Mouse (Mus musculus): ENCODE data around the gene Nkx1-2. TPM values are rescaled to one million over a fixed set of nuclear protein-coding genes. Genes with fewer than 3 reads are reported as not detected.
A peak's percentile ranks its signal among the peaks of the same experiment; 100 is the strongest.

Nkx1-2 gene
- total RNA-seq, 1 experiment, result 0.80 TPM

- no peaks in the 10 kb centered on the region for H3K4me1 ChIP-seq (ENCODE audit: control insufficient read depth in 2 of 2, insufficient read depth in 2 of 2, low read length in 2 of 2, poor library complexity in 1 of 2)
- no peak overlapping the region for H3K9ac ChIP-seq (ENCODE audit: insufficient read depth, low read depth, low read length, poor library complexity, severe bottlenecking)
- H3K36me3 ChIP-seq (ENCODE audit: control insufficient read depth, insufficient read depth, low read length, poor library complexity, severe bottlenecking), result no peaks in the 10 kb centered on the region
- no peak overlapping the region for H3K27ac ChIP-seq (ENCODE audit: insufficient read depth, low read depth, low read length, poor library complexity, severe bottlenecking)
- H3K4me3 ChIP-seq (ENCODE audit: insufficient read depth in 1 of 2, low read depth in 1 of 2, low read length in 2 of 2, poor library complexity in 1 of 2, severe bottlenecking in 1 of 2), result no peak overlapping the region
- TF ChIP-seq ZC3H11A (IDR thresholded peaks at IDR 0.05; ENCODE audit: borderline replicate concordance, low read depth, low read length) (no peak), ZNF384 (IDR thresholded peaks at IDR 0.05; ENCODE audit: low read depth, low read length) (no peak), MAFK (IDR thresholded peaks at IDR 0.05; ENCODE audit: insufficient read depth, low read depth, low read length) (no peak), CHD2 (IDR thresholded peaks at IDR 0.05; ENCODE audit: low read depth, low read length) (no peak), HCFC1 (IDR thresholded peaks at IDR 0.05; ENCODE audit: borderline replicate concordance, insufficient read depth, low read length) (no peak)
- no peak for DNase-seq (ENCODE audit: low read depth, low spot score)
- H3K9me3 ChIP-seq (ENCODE audit: control insufficient read depth, insufficient read depth, low read depth, low read length), result no peaks in the 10 kb centered on the region
- in situ Hi-C loops (cut with MboI; ENCODE audit: low sequenced_read_pairs in 2 of 2, unreplicated experiment in 2 of 2), result no loop called here
These were observed 41.5 kb upstream of the Nkx1-2 start for GRCm38 (mm10) chr7:132640946-132641345.

DNA sequence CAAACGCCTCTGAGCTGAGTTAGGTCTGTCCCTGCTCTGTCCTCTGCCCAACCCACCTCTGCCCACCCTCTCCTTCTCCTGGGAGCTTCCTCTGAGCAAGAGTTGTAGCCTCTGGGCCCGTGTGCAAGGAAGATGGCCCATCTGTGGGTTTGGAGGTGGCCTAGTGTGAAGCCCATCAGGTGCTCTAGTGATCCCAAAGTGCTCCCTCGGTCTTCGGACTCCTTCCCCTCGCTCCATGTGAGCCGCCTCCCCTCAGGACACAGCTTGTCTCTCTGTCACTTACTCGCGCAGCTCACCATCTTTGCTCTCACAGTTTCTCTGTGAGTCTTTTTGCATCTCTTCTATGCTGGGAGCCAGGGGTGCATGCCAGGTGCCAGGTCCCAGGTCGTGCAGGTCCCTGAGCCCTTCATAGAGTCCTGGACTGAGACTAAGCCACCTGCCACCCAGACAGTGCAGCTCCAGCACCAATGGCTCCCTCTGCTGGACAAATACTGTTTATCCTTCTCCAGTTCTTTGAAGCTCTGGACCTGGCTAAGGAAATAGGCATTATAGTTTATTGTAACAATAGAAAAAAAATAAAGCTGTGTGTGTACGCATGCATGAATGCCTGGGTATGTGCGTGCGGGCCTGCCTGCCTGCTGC, 39.1 kb upstream of the Nkx1-2 start:
- Histone ChIP-seq H3K27ac (ENCODE audit: insufficient read depth, low read depth, low read length, poor library complexity, severe bottlenecking) (no peak overlapping the region), H3K9ac (ENCODE audit: insufficient read depth, low read depth, low read length, poor library complexity, severe bottlenecking) (no peak overlapping the region), H3K4me3 (ENCODE audit: insufficient read depth in 1 of 2, low read depth in 1 of 2, low read length in 2 of 2, poor library complexity in 1 of 2, severe bottlenecking in 1 of 2) (no peak overlapping the region), H3K9me3 (ENCODE audit: control insufficient read depth, insufficient read depth, low read depth, low read length) (no peaks in the 10 kb centered on the region), H3K4me1 (ENCODE audit: control insufficient read depth in 2 of 2, insufficient read depth in 2 of 2, low read length in 2 of 2, poor library complexity in 1 of 2) (no peaks in the 10 kb centered on the region), H3K36me3 (ENCODE audit: control insufficient read depth, insufficient read depth, low read length, poor library complexity, severe bottlenecking) (no peaks in the 10 kb centered on the region)
- peak; percentile 16; the same call in 1 of the 2 replicates for TF ChIP-seq ZC3H11A (IDR thresholded peaks at IDR 0.05; ENCODE audit: borderline replicate concordance, low read depth, low read length)
- TF ChIP-seq MAFK (IDR thresholded peaks at IDR 0.05; ENCODE audit: insufficient read depth, low read depth, low read length), result no peak
- in situ Hi-C loops (cut with MboI; ENCODE audit: low sequenced_read_pairs in 2 of 2, unreplicated experiment in 2 of 2), result no loop called here
- DNase-seq (ENCODE audit: low read depth, low spot score), result peak; percentile 53

DNA sequence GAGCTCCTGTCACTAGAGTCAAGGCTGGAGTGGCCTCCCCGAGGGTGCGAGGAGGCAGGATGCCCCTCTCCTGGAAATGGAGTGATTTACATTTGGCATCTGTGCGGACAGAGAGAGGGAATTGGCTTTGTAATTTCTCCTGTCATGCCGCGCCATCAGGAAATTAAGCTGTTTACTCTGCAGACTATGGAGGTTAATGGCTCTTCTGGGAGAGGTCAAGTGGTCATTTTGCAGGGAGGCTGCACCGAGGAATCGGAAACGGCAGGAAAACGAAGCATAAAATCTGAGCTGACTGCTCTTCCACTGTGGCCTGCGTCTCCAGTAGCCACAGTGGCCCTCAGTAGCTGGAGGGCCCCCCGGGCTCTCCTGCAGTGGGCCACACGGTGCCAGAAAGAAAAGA, 37.9 kb upstream of the Nkx1-2 start:
- Histone ChIP-seq H3K9ac (ENCODE audit: insufficient read depth, low read depth, low read length, poor library complexity, severe bottlenecking) (no peak overlapping the region), H3K4me1 (ENCODE audit: control insufficient read depth in 2 of 2, insufficient read depth in 2 of 2, low read length in 2 of 2, poor library complexity in 1 of 2) (no peaks in the 10 kb centered on the region), H3K27ac (ENCODE audit: insufficient read depth, low read depth, low read length, poor library complexity, severe bottlenecking) (no peak overlapping the region), H3K9me3 (ENCODE audit: control insufficient read depth, insufficient read depth, low read depth, low read length) (no peaks in the 10 kb centered on the region), H3K36me3 (ENCODE audit: control insufficient read depth, insufficient read depth, low read length, poor library complexity, severe bottlenecking) (no peaks in the 10 kb centered on the region), H3K4me3 (ENCODE audit: insufficient read depth in 1 of 2, low read depth in 1 of 2, low read length in 2 of 2, poor library complexity in 1 of 2, severe bottlenecking in 1 of 2) (no peak overlapping the region)
- no peak for TF ChIP-seq ZNF384 (IDR thresholded peaks at IDR 0.05; ENCODE audit: low read depth, low read length)
- TF ChIP-seq MAFK (IDR thresholded peaks at IDR 0.05; ENCODE audit: insufficient read depth, low read depth, low read length), result no peak
- TF ChIP-seq ZC3H11A (IDR thresholded peaks at IDR 0.05; ENCODE audit: borderline replicate concordance, low read depth, low read length), result no peak
- TF ChIP-seq HCFC1 (IDR thresholded peaks at IDR 0.05; ENCODE audit: borderline replicate concordance, insufficient read depth, low read length), result no peak
- no peak for TF ChIP-seq CHD2 (IDR thresholded peaks at IDR 0.05; ENCODE audit: low read depth, low read length)
- no peak for DNase-seq (ENCODE audit: low read depth, low spot score)
- in situ Hi-C loops (cut with MboI; ENCODE audit: low sequenced_read_pairs in 2 of 2, unreplicated experiment in 2 of 2), result no loop called here

DNA sequence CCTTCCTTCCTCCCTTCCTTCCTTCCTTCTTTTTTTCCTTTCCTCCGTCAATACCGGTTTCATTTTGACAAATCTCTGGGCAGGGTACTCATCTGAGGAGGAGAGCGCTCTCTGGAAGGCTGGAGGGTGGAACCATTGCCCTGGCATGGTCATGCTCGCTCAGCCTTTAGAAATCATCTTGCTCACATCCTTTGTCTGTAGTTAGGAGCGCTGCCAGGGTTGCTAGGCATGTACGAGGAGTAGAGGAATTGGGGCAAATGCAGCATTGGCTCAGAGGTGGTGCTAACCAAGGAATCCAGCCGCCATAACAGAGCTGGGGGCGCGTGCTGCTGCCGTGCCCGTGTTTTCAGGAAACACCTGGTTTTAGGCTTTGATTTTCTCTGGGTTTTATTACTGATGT, 31.9 kb upstream of the Nkx1-2 start:
- Histone ChIP-seq H3K27ac (ENCODE audit: insufficient read depth, low read depth, low read length, poor library complexity, severe bottlenecking) (no peak overlapping the region), H3K4me3 (ENCODE audit: insufficient read depth in 1 of 2, low read depth in 1 of 2, low read length in 2 of 2, poor library complexity in 1 of 2, severe bottlenecking in 1 of 2) (no peak overlapping the region), H3K9ac (ENCODE audit: insufficient read depth, low read depth, low read length, poor library complexity, severe bottlenecking) (no peak overlapping the region), H3K9me3 (ENCODE audit: control insufficient read depth, insufficient read depth, low read depth, low read length) (no peaks in the 10 kb centered on the region), H3K4me1 (ENCODE audit: control insufficient read depth in 2 of 2, insufficient read depth in 2 of 2, low read length in 2 of 2, poor library complexity in 1 of 2) (no peaks in the 10 kb centered on the region; a peak in 1 of 4 replicates), H3K36me3 (ENCODE audit: control insufficient read depth, insufficient read depth, low read length, poor library complexity, severe bottlenecking) (no peaks in the 10 kb centered on the region)
- DNase-seq (ENCODE audit: low read depth, low spot score), result no peak
- no peak for TF ChIP-seq HCFC1 (IDR thresholded peaks at IDR 0.05; ENCODE audit: borderline replicate concordance, insufficient read depth, low read length)
- no peak for TF ChIP-seq ZNF384 (IDR thresholded peaks at IDR 0.05; ENCODE audit: low read depth, low read length)
- TF ChIP-seq MAFK (IDR thresholded peaks at IDR 0.05; ENCODE audit: insufficient read depth, low read depth, low read length), result no peak
- TF ChIP-seq ZC3H11A (IDR thresholded peaks at IDR 0.05; ENCODE audit: borderline replicate concordance, low read depth, low read length), result no peak
- in situ Hi-C loops (cut with MboI; ENCODE audit: low sequenced_read_pairs in 2 of 2, unreplicated experiment in 2 of 2), result no loop called here

DNA sequence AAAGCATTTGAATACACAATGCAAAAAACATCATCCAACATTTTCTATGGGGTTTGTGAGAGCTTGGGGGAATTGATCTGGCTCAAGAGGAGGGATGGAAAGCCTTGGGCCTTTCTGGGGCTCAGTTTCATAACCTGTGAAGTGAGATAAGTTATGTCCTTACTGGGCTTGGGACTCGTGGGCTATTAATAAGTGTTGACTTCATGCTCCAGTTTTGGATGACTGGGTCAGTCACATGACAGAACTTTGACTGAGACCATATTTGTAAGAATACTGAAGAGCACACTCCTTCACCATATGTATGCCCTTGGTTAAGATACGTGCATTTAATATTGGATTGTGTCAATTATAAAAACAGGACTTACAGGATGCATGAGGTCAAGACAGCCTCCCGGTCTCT, 28.0 kb upstream of the Nkx1-2 start:
- Histone ChIP-seq H3K27ac (ENCODE audit: insufficient read depth, low read depth, low read length, poor library complexity, severe bottlenecking) (no peak overlapping the region), H3K4me3 (ENCODE audit: insufficient read depth in 1 of 2, low read depth in 1 of 2, low read length in 2 of 2, poor library complexity in 1 of 2, severe bottlenecking in 1 of 2) (no peak overlapping the region), H3K9me3 (ENCODE audit: control insufficient read depth, insufficient read depth, low read depth, low read length) (no peaks in the 10 kb centered on the region), H3K36me3 (ENCODE audit: control insufficient read depth, insufficient read depth, low read length, poor library complexity, severe bottlenecking) (no peaks in the 10 kb centered on the region), H3K4me1 (ENCODE audit: control insufficient read depth in 2 of 2, insufficient read depth in 2 of 2, low read length in 2 of 2, poor library complexity in 1 of 2) (no peaks in the 10 kb centered on the region; a peak in 1 of 4 replicates), H3K9ac (ENCODE audit: insufficient read depth, low read depth, low read length, poor library complexity, severe bottlenecking) (no peak overlapping the region)
- in situ Hi-C loops (cut with MboI; ENCODE audit: low sequenced_read_pairs in 2 of 2, unreplicated experiment in 2 of 2), result no loop called here
- no peak for DNase-seq (ENCODE audit: low read depth, low spot score)
- no peak for TF ChIP-seq ZNF384 (IDR thresholded peaks at IDR 0.05; ENCODE audit: low read depth, low read length)
- no peak for TF ChIP-seq MAFK (IDR thresholded peaks at IDR 0.05; ENCODE audit: insufficient read depth, low read depth, low read length)
- TF ChIP-seq CHD2 (IDR thresholded peaks at IDR 0.05; ENCODE audit: low read depth, low read length), result no peak
- no peak for TF ChIP-seq ZC3H11A (IDR thresholded peaks at IDR 0.05; ENCODE audit: borderline replicate concordance, low read depth, low read length)
- TF ChIP-seq HCFC1 (IDR thresholded peaks at IDR 0.05; ENCODE audit: borderline replicate concordance, insufficient read depth, low read length), result no peak

Measured in ES-E14 (cell line).